8 mouse cellular contexts compared by ENCODE assay signal in genomic region chr12:85600637-85601036, GRCm38 (mm10). TPM values are rescaled to one million over a fixed set of nuclear protein-coding genes. Genes with fewer than 3 reads are reported as not detected.
A peak's percentile ranks its signal among the peaks of the same experiment; 100 is the strongest.
DNase-seq lines count a peak whose midpoint lies in the region; ATAC-seq lines count a peak whose summit lies in the region.
"Had no signal": no experiment of that assay in that cellular context is flagged by ENCODE, and none has a peak within 500 bp of the region (broad histone marks: within the 10 kb centered on the region; RNA-seq: fewer than 3 reads in every experiment).

No protein-coding gene starts in this region.

- peak overlapping the region; percentile 94 for H3K4me2 ChIP-seq in lung, embryonic 15.5 days
- H3K4me2 ChIP-seq in heart, embryonic 16.5 days (ENCODE audit: low read depth, low read length): peak overlapping the region; percentile 87
- peak overlapping the region; percentile 84 for H3K4me2 ChIP-seq in limb, embryonic 15.5 days
- H3K4me2 ChIP-seq in stomach, embryonic 15.5 days: peak overlapping the region; percentile 96

- no peaks in the 10 kb centered on the region for H3K9me3 ChIP-seq in lung, embryonic 15.5 days
- H3K9me3 ChIP-seq in heart, embryonic 16.5 days (replicated peaks; ENCODE audit: control insufficient read depth, low read length): no peaks in the 10 kb centered on the region
- no peaks in the 10 kb centered on the region for H3K9me3 ChIP-seq in limb, embryonic 15.5 days
- no peaks in the 10 kb centered on the region for H3K9me3 ChIP-seq in stomach, embryonic 15.5 days

- no peaks in the 10 kb centered on the region for H3K27me3 ChIP-seq in lung, embryonic 15.5 days
- no peaks in the 10 kb centered on the region for H3K27me3 ChIP-seq in heart, embryonic 16.5 days (ENCODE audit: control insufficient read depth, insufficient read depth, low read length)
- no peaks in the 10 kb centered on the region for H3K27me3 ChIP-seq in limb, embryonic 15.5 days
- H3K27me3 ChIP-seq in stomach, embryonic 15.5 days (replicated peaks): no peaks in the 10 kb centered on the region

- H3K36me3 ChIP-seq in lung, embryonic 15.5 days: no peaks in the 10 kb centered on the region; the same call in 1 of the 2 replicates
- no peaks in the 10 kb centered on the region for H3K36me3 ChIP-seq in heart, embryonic 16.5 days (ENCODE audit: control insufficient read depth, insufficient read depth)
- 0 out of 2 replicates have a peak, but pooled peaks cover 4% of the 10 kb centered on the region for H3K36me3 ChIP-seq in limb, embryonic 15.5 days
- no peaks in the 10 kb centered on the region for H3K36me3 ChIP-seq in stomach, embryonic 15.5 days

- peak overlapping the region; percentile 87 for H3K9ac ChIP-seq in lung, embryonic 15.5 days
- H3K9ac ChIP-seq in heart, embryonic 16.5 days (ENCODE audit: low read length): peak overlapping the region; percentile 94
- 0 out of 2 replicates have a peak overlapping the region, but pooled peaks have one; percentile 93 for H3K9ac ChIP-seq in limb, embryonic 15.5 days
- no peak overlapping the region for H3K9ac ChIP-seq in stomach, embryonic 15.5 days

- DNase-seq in lung, postnatal 4 days: no peak
- no peak for DNase-seq in layer of hippocampus, postnatal 36 days
- DNase-seq in thymus, adult 18-20 months: no peak
- DNase-seq: right cerebral cortex, postnatal 4 days had no signal

- WGBS in lung, embryonic 15.5 days: 32% methylated on average over 7 of the region's 7 CpGs
- 43% methylated on average over 7 of the region's 7 CpGs for WGBS in heart, embryonic 16.5 days
- WGBS in limb, embryonic 15.5 days: 37% methylated on average over 7 of the region's 7 CpGs
- 32% methylated on average over 7 of the region's 7 CpGs for WGBS in stomach, embryonic 15.5 days

- H3K4me3 ChIP-seq in lung, embryonic 15.5 days: peak overlapping the region; percentile 86
- peak overlapping the region; percentile 85 for H3K4me3 ChIP-seq in heart, embryonic 16.5 days (ENCODE audit: low read length)
- H3K4me3 ChIP-seq in limb, embryonic 15.5 days: peak overlapping the region; percentile 83
- peak overlapping the region; percentile 79 for H3K4me3 ChIP-seq in stomach, embryonic 15.5 days (replicated peaks)

- ATAC-seq in lung, embryonic 15.5 days (ENCODE audit: borderline replicate concordance, extremely low read depth, low FRiP score, low TSS enrichment): no peak
- ATAC-seq in heart, embryonic 16.5 days (replicated peaks; ENCODE audit: extremely low read depth, insufficient read depth, low FRiP score): no peak
- ATAC-seq in limb, embryonic 15.5 days (ENCODE audit: insufficient number of reproducible peaks, low FRiP score, low TSS enrichment, low read depth): no peak
- ATAC-seq in stomach, embryonic 15.5 days (ENCODE audit: insufficient read depth, low FRiP score, low read depth): no peak

- peaks cover 56% of the 10 kb centered on the region for H3K4me1 ChIP-seq in lung, embryonic 15.5 days
- peaks cover 45% of the 10 kb centered on the region for H3K4me1 ChIP-seq in heart, embryonic 16.5 days (ENCODE audit: control insufficient read depth, insufficient read depth, low read length)
- peaks cover 56% of the 10 kb centered on the region for H3K4me1 ChIP-seq in limb, embryonic 15.5 days
- peaks cover 38% of the 10 kb centered on the region for H3K4me1 ChIP-seq in stomach, embryonic 15.5 days

- H3K27ac ChIP-seq in lung, embryonic 15.5 days: no peak overlapping the region
- H3K27ac ChIP-seq in heart, embryonic 16.5 days (ENCODE audit: low read length): no peak overlapping the region
- peak overlapping the region; percentile 95 for H3K27ac ChIP-seq in limb, embryonic 15.5 days
- H3K27ac ChIP-seq in stomach, embryonic 15.5 days: no peak overlapping the region

RNA-seq across cellular contexts. Expression of gene Jdp2, which starts 1.8 kb away (rescaled TPM):
- 0.89 and 1.6 TPM in 2 replicates for polyA plus RNA-seq in lung, embryonic 15.5 days (2015; fragmentation: Nextera tagmentation; extraction: Ambion mirVana)
- 0.34 and 0.37 TPM in 2 replicates for polyA plus RNA-seq in heart, embryonic 16.5 days (2015; fragmentation: Nextera tagmentation; extraction: Ambion mirVana)
- polyA plus RNA-seq in limb, embryonic 15.5 days (2015; fragmentation: Nextera tagmentation; extraction: Ambion mirVana): 0.99 and 1.5 TPM in 2 replicates
- polyA plus RNA-seq in stomach, embryonic 15.5 days (2015; fragmentation: Nextera tagmentation; extraction: Ambion mirVana): 0.81 and 0.89 TPM in 2 replicates
- 10 to 100 TPM; 43.8 to 45.1 TPM for total RNA-seq in layer of hippocampus, postnatal 36 days (2021)
